Mouse (Mus musculus) layer of hippocampus, adult 2 months (tissue): ENCODE measurements at regions not wholly inside any gene's neighbourhood (a gene's known extent, or its start where the extent isn't known, plus 50 kb on each side); places are given as distances from the start of the nearest gene placed in this dataset.

ENCODE experiments used
- DNase-seq, 2 experiments: peaks; one replicate each; pipeline ENCODE4 v3.0.0; 2022; ENCODE audit warnings: low spot score in 2 of 2
- H3K27ac ChIP-seq: fragments of 200-600 bp; 2 replicates; pipeline ENCODE4 v1.8.1; 2022
- H3K4me3 ChIP-seq: fragments of 200-600 bp; 2 replicates; pipeline ENCODE4 v1.8.1; 2022; ENCODE audit warnings: mild to moderate bottlenecking
- CTCF ChIP-seq: fragments of 200-600 bp; conservative IDR thresholded peaks from 2 replicates; pipeline ENCODE4 v1.8.1; 2022; ENCODE audit warnings: antibody characterized with exemption, mild to moderate bottlenecking, moderate library complexity

DNA sequence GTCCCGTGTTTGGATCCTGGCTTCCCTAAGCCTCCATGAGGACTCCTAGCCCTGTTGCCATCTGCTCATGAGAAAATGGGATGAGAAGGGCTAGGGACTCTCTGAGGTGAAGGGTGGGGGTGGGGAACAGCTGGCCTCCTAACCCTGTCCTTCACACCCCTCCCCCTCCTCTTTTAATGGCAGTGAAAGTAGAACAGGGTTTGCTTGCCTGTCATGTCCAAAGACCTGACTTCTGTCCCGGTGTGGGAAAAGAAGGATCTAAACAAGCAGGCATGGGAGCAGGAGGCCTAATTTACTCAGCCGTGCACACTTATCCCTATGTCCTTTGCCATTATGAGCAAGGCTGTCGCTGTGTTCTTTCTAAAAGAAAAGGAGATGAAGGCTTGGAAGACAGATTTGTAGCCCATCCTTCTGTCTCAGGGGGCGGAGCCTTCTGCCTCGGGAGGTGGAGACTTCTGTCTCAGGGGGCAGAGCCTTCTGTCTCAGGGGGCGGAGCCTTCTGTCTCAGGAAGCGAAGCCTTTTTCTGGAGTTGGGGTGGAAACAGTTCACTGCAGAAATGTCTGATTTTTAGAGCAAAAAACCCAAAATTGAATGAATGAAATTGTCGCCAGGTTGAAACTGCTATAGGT, 66.4 kb downstream of the Cmpk2 start:
- no peak for DNase-seq
- Histone ChIP-seq H3K4me3 (no peak overlapping the region), H3K27ac (no peak overlapping the region)
- no peak for TF ChIP-seq CTCF

DNA sequence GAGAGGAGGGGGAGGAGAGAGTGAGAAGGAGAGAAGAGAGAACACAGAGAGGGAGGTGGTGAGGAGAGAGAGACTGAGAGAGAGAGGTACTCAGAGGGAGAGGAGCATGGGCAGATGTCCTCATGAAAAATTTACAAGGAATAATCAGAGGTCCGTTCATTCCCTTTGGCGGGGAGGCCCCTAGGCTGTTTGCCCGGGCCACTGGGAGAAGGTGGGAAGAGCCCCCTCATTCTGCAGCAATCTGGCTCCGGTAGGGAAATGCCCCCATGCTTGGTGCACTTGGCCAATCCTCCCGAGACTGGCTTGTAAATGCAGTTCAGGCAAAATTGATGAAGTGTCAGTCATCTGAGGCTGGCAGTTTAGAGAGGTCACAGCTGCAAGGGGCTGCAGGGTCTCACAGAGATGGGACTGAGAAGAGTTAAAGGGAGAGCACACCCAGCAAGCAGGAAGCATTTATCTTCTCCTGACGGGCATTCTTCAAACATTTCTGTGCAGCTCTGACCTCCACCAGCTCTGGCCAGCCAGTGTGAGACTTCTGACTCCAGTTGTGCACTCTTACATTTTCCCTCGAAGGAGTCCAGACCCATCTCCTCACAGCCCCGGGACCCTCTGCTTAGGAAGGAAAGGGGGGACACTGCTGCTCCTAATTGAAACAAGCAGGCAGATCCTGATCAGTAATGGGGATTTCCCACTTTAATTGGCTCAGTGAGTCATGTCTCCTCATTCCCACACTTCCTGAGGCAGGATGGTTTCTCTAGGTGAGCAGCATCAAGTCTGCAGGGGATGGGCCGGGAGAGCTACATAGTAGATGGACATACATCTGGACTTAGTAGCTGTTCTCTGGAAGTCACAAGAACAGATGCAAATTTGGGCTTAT, 65.5 kb downstream of the Cmpk2 start:
- Histone ChIP-seq H3K27ac (no peak overlapping the region), H3K4me3 (no peak overlapping the region)
- DNase-seq: no peak
- no peak for TF ChIP-seq CTCF

GRCm38 (mm10) chr12:26533641-26534151, 64.7 kb downstream of the Cmpk2 start:
- TF ChIP-seq CTCF: no peak
- DNase-seq: no peak
- H3K27ac ChIP-seq: no peak overlapping the region
- H3K4me3 ChIP-seq: no peak overlapping the region

DNA sequence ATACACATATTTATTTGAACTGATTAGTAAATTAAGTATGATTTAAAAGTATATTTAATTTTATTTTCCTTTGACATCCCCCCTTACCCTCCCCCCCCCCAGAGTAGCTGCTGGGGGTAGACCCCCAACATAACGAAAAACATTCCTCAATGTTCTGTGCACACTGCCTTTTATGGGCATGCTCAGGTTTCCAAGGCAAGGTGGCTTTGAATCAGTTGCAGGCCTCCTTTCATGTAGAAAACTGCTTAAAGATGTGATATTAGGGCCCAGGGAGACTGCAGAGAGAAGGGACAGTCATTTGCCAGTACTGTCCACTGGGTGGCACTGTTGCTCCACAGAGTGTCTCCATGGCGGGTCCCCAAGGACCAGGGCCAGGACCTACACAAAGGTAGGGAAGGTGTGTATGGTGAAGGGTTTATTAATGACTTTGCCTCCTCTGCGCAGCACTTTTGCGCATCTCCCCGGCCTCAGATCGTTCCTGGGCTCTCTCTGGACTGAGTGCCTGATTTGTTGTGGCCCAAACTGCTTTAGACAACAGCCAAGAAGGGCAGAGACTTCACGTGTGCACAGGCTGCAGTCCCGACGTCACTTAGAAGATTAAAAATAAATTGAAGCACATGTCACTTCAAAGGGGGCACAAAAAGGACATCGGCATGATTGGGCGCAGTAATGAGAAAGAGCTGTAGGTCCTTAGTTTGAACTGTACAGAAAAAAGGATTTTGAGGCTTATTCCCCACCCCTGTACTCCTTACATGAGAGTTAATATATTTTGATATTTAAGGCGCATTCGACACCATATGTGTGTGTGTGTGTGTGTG, 64.0 kb downstream of the Cmpk2 start:
- TF ChIP-seq CTCF: peak; percentile 98
- peak; percentile 58 to 84 for DNase-seq
- Histone ChIP-seq H3K4me3 (no peak overlapping the region), H3K27ac (no peak overlapping the region)

DNA sequence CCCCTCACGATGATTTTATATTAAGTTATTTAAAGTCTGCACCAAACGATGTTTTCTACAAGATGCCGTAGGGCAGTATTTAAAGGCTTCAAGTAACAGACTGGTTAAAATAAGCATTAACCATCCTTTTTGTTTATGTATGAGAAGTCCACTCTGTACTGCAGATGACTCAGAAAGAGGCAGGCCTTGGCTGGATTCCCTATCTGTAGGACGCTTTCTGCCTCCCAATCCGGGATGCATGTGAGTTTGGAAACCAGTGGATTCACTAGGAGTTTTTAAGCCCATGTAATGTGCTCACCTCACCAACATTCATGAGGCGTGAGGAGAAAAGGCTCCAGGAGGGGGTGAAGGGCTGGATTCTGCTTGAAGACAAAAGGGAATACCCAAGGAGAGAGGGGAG, 63.1 kb downstream of the Cmpk2 start:
- Histone ChIP-seq H3K4me3 (no peak overlapping the region), H3K27ac (no peak overlapping the region)
- TF ChIP-seq CTCF: no peak
- DNase-seq: no peak
